Mouse (Mus musculus): ENCODE data around the gene Lcn11. TPM values are rescaled to one million over a fixed set of nuclear protein-coding genes. Genes with fewer than 3 reads are reported as not detected.
"Not testable (repeated sequence)": the region's sequence is repeated elsewhere in the genome, so short reads cannot be mapped to it uniquely, and the experiment has no call there.

Lcn11 gene
- total RNA-seq (2012; rRNA removed) (not detected in 2 replicates), polyA plus RNA-seq (2012; ENCODE audit: insufficient read depth in 1 of 2, insufficient read length in 2 of 2, low read depth in 1 of 2, low replicate concordance in 2 of 2, missing spikeins in 1 of 2) (not detected)

DNA sequence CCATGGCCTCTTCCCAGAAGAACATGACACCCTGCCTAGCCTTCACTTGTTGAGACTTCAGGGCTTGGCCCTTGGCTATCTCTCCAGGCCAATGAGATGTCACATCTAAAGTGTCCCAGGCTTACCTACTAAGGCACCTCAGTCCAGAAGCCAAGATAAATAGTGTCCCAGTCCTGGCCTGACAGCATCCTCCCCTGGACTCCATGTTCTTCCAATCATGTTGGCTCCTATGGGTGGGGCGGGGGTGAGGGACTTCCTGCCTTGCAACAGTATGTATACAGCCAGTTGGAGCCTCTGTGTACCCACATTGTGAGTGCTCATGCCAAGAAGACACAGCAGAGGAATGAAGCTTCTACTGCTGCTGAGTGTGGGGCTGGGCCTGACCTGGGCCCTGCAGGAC, at the start of gene Lcn11:
Lcn11 (plus strand) TSS at position 301 of the 400 bp plus-strand sequence.
- Histone ChIP-seq H3K4me3 (ENCODE audit: control insufficient read depth in 1 of 2, insufficient read depth in 1 of 2, low read depth in 2 of 2, low read length in 2 of 2) (no peak within 1 kb of the TSS), H3K79me2 (ENCODE audit: control insufficient read depth, insufficient read depth, low read length, poor library complexity) (no peaks in the 10 kb centered on the region), H3K9me3 (replicated peaks; ENCODE audit: insufficient read depth, low read length) (no peaks in the 10 kb centered on the region), H3K27ac (ENCODE audit: control insufficient read depth, low read depth, low read length) (no peak within 1 kb of the TSS), H3K4me1 (ENCODE audit: control insufficient read depth in 1 of 2, insufficient read depth in 2 of 2, low read length in 2 of 2) (no peaks in the 10 kb centered on the region), H3K36me3 (ENCODE audit: control insufficient read depth in 1 of 2, insufficient read depth in 2 of 2, low read length in 2 of 2) (no peaks in the 10 kb centered on the region), H3K9ac (ENCODE audit: control insufficient read depth, low read depth, low read length, poor library complexity, severe bottlenecking) (no peak within 1 kb of the TSS), H3K27me3 (ENCODE audit: control insufficient read depth in 1 of 2, insufficient read depth in 2 of 2, low read length in 2 of 2) (no peaks in the 10 kb centered on the region; a peak in 1 of 4 replicates)
- TF ChIP-seq USF1 (IDR thresholded peaks at IDR 0.05; ENCODE audit: low read depth, low read length) (no peak), MXI1 (IDR thresholded peaks at IDR 0.05; ENCODE audit: low read depth, low read length) (no peak), MYC (IDR thresholded peaks at IDR 0.05; ENCODE audit: low read depth, low read length) (no peak), ELF1 (IDR thresholded peaks at IDR 0.05; ENCODE audit: low read depth, low read length) (no peak), NELFE (IDR thresholded peaks at IDR 0.05; ENCODE audit: low read depth, low read length) (no peak), TAL1 (IDR thresholded peaks at IDR 0.05; ENCODE audit: low read length) (no peak), GATA1 (IDR thresholded peaks at IDR 0.05; ENCODE audit: low read depth, low read length) (no peak)
- DNase-seq (ENCODE audit: low read depth, low spot score) = no peak

DNA sequence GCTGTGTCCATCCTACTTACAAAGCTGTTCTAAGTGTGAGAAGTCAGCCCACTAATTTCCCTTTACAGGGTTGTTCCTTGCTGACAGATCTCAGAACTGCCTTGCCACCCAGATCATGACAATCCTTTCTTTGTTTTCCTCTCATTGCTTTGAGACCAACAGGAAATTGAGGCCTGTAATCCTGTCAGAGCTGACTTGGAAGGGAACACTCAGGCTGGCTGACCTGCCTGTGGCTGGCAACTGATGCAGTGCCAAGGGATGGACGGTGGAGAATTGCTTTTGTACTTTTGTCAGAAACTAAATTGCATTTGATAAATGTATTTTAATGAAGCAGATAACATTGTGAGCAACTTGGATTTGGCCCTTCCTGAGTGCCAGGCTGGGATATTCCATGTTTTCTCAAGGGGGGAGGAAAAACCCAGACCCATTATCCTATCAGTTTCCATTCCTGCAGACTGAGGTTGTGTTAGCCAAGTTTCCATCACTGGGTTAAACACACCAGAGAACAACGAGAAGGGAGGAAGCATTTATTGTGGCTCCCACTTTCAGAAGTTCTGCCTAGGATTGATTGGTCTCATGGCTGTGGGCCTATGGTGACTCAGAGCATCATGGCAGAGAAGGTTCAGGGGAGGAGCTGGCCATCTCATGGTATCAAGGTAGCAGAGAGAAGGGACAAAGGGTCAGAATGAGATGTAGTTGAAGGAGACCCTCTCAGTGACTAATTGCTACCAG, 43.5 kb upstream of the Lcn11 start:
- Histone ChIP-seq H3K27me3 (ENCODE audit: control insufficient read depth in 1 of 2, insufficient read depth in 2 of 2, low read length in 2 of 2) (no peaks in the 10 kb centered on the region; a peak in 1 of 4 replicates), H3K79me2 (ENCODE audit: control insufficient read depth, insufficient read depth, low read length, poor library complexity) (no peaks in the 10 kb centered on the region), H3K27ac (ENCODE audit: control insufficient read depth, low read depth, low read length) (no peak overlapping the region), H3K9ac (ENCODE audit: control insufficient read depth, low read depth, low read length, poor library complexity, severe bottlenecking) (no peak overlapping the region), H3K36me3 (ENCODE audit: control insufficient read depth in 1 of 2, insufficient read depth in 2 of 2, low read length in 2 of 2) (no peaks in the 10 kb centered on the region), H3K9me3 (replicated peaks; ENCODE audit: insufficient read depth, low read length) (no peaks in the 10 kb centered on the region), H3K4me1 (ENCODE audit: control insufficient read depth in 1 of 2, insufficient read depth in 2 of 2, low read length in 2 of 2) (no peaks in the 10 kb centered on the region), H3K4me3 (ENCODE audit: control insufficient read depth in 1 of 2, insufficient read depth in 1 of 2, low read depth in 2 of 2, low read length in 2 of 2) (no peak overlapping the region)
- DNase-seq (ENCODE audit: low read depth, low spot score) = no peak
- TF ChIP-seq TCF12 (IDR thresholded peaks at IDR 0.05; ENCODE audit: low read depth, low read length) = no peak
- TF ChIP-seq TBP (IDR thresholded peaks at IDR 0.05; ENCODE audit: low read depth, low read length) = no peak
- TF ChIP-seq ZC3H11A (IDR thresholded peaks at IDR 0.05; ENCODE audit: low read depth, low read length) = no peak
- no peak for TF ChIP-seq CTCF (IDR thresholded peaks at IDR 0.05 in 2 of 3, conservative IDR thresholded peaks at IDR 0.05 in 1 of 3; ENCODE audit: control insufficient read depth in 1 of 3, insufficient read depth in 1 of 3, low read depth in 2 of 3, low read length in 3 of 3, poor library complexity in 1 of 3, severe bottlenecking in 1 of 3)
- no peak for TF ChIP-seq CHD2 (IDR thresholded peaks at IDR 0.05; ENCODE audit: low read length)
- no peak for TF ChIP-seq MXI1 (IDR thresholded peaks at IDR 0.05; ENCODE audit: low read depth, low read length)
- no peak for TF ChIP-seq E2F4 (IDR thresholded peaks at IDR 0.05; ENCODE audit: borderline replicate concordance, low read depth, low read length)

DNA sequence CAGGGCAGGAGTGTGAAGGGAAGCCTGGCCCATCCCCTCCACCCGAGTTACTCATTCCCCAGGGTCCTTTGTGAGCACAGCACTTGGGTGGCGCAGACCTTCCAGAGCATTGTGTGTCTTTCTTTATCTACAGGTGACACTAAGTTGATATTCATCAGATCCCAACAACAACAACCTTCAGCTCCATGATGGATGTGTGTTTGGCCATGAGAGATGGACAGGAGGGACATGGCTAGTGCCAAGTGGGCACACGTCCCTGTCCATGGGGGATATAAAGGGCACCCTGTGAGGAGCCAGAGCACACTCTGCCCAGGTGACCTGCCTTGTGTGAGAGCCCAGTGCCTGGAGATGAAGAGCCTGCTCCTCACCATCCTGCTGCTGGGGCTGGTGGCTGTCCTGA, 40.1 kb upstream of the Lcn11 start, which contains the start of gene Obp2b:
Obp2b (plus strand) TSS at position 301 of the 400 bp plus-strand sequence.
- not testable (repeated sequence) for H3K27me3 ChIP-seq (ENCODE audit: control insufficient read depth in 1 of 2, insufficient read depth in 2 of 2, low read length in 2 of 2); DNase-seq (ENCODE audit: low read depth, low spot score); H3K4me1 ChIP-seq (ENCODE audit: control insufficient read depth in 1 of 2, insufficient read depth in 2 of 2, low read length in 2 of 2)

More for the DNA sequence above, 40.1 kb upstream of the Lcn11 start, which contains the start of gene Obp2b:
- H3K4me3 ChIP-seq (ENCODE audit: control insufficient read depth in 1 of 2, insufficient read depth in 1 of 2, low read depth in 2 of 2, low read length in 2 of 2); H3K9ac ChIP-seq (ENCODE audit: control insufficient read depth, low read depth, low read length, poor library complexity, severe bottlenecking); H3K27ac ChIP-seq (ENCODE audit: control insufficient read depth, low read depth, low read length); H3K79me2 ChIP-seq (ENCODE audit: control insufficient read depth, insufficient read depth, low read length, poor library complexity); H3K36me3 ChIP-seq (ENCODE audit: control insufficient read depth in 1 of 2, insufficient read depth in 2 of 2, low read length in 2 of 2); H3K9me3 ChIP-seq (replicated peaks; ENCODE audit: insufficient read depth, low read length): not testable (repeated sequence)

Measured in MEL (cell line).